Mouse (Mus musculus) layer of hippocampus, adult 18-20 months (tissue): Measurements from ENCODE around the gene Olfr452. TPM values are rescaled to one million over a fixed set of nuclear protein-coding genes. Genes with fewer than 3 reads are reported as not detected.
A peak's percentile ranks its signal among the peaks of the same experiment; 100 is the strongest.

Source experiments
- DNase-seq, 2 experiments: peaks; one replicate each; pipeline ENCODE4 v3.0.0; 2022; ENCODE audit warnings: low spot score in 2 of 2
- long read RNA-seq: library from polyadenylated mRNA; stranded (forward); transcript quantifications from one replicate; pipeline ENCODE4 v2.0.0, GENCODE M21; 2021
- total RNA-seq, 2 experiments: library from RNA; stranded (reverse); gene quantifications; 2 replicates each; pipeline ENCODE4 v1.2.3; 2021

The Olfr452 gene
- not detected for total RNA-seq
- long read RNA-seq, result 0 reads

DNA sequence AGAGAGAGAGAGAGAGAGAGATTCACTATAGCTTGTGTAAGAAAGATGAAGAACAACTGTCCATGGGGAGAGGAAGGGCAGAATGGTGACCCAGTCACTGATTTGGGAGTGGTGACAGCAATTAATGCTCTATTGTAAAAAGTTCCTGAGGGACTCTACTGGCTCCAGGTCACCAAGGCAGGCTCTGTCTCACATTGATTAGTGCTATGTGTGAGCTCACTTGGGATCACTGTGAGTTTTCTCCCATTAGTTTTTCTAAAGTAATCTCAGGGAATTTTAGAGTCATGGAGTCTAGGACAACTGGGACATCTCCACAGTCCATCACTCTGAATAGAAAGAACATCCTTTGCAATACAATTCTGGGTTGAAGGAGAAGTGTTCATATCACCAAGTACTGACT, at the start of gene Olfr452:
Olfr452 (plus strand) TSS at position 301 of the 400 bp plus-strand sequence.
- DNase-seq, result no peak

DNA sequence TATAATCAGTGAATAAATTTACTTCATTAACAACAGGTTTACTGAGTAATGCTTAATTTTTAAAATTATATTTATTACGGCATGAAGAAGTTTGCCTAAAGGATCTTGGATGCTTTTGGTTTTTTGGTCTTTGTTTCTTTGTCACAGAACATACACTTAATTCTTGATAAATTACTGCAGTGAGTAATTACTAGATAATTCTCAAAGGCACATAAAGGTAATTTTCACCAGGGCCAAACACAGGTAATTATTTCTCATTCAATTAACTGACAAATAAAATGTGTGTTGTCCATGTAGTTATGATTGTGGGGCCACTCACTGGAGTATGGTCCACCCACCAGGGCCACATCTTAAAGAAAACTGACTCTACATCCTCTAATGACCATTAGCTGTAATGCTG, 45.8 kb upstream of the Olfr452 start, which contains the start of gene Olfr453:
Olfr453 (plus strand) TSS at position 301 of the 400 bp plus-strand sequence.
- no peak for DNase-seq

DNA sequence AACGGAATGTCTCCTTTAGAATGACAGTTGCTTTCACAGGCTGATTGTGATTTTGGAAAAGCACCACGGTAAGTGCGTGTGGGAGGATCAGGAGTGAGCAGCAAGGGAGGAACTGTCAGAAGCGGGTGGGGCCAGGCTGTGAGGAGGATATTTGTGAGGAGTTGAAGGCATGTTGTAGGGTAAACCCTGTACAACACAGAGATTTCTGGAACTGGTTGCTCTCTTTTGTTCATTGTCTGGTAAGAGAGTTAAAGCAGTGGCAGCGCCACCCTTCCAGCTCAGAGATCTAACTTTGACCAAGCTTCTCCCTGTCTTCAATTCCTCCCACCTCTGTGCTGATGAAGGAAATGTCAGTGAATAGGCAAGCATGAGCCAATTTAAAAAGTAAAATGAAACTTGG, 42.6 kb upstream of the Olfr452 start:
- DNase-seq, result peak in 1 of 2 experiments; percentile 1

- DNase-seq, result no peak
Observed at GRCm38 (mm10) chr6:42747846-42748245, 37.0 kb upstream of the Olfr452 start.

GRCm38 (mm10) chr6:42756104-42756503, 28.8 kb upstream of the Olfr452 start, which contains the start of gene Olfr38:
Gene Olfr38, plus strand, starts transcription at chr6:42756404.
- no peak for DNase-seq

- no peak for DNase-seq
Observed at GRCm38 (mm10) chr6:42777066-42777465, 7.8 kb upstream of the Olfr452 start.

DNA sequence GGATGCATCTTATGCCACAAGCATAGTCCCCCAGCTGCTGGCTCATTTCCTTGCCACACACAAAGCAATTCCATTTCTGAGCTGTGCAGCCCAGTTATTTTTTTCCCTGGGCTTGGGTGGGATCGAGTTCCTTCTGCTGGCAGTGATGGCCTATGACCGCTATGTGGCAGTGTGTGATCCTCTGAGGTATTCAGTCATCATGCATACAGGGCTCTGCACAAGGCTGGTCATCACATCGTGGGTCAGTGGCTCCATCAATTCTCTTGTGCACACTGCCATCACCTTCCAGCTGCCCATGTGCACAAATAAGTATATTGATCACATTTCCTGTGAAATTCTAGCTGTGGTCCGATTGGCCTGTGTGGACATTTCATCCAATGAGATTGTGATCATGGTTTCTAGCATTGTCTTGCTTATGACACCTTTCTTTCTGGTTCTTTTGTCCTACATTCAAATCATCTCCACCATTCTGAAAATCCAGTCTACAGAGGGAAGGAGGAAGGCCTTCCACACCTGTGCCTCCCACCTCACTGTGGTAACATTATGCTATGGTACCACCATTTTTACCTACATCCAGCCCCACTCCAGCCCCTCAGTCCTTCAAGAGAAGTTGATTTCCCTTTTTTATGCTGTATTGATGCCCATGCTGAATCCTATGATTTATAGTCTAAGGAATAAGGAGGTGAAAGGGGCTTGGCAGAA, 5.5 kb downstream of the Olfr452 start:
- DNase-seq, result no peak

GRCm38 (mm10) chr6:42790949-42791556, 6.2 kb downstream of the Olfr452 start:
- no peak for DNase-seq

DNA sequence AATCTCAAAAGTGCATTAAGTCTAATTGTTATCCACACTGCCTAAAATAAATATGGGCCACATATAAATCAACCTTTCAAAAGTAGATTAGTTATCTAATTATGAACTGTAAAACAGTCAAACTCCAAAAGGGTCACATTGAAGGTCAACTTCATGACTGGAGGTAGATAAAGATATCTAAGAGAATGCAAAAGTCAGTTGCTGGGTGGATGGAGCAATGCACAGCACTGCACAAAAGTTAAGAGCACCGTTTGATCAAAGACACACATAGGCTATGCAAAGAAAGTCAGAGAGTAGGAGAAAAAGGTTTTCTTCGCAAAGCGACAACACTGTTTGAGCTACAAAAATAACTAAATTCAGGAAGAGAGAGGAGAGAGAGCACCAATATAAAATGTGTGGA, 10.1 kb downstream of the Olfr452 start:
- no peak for DNase-seq

DNA sequence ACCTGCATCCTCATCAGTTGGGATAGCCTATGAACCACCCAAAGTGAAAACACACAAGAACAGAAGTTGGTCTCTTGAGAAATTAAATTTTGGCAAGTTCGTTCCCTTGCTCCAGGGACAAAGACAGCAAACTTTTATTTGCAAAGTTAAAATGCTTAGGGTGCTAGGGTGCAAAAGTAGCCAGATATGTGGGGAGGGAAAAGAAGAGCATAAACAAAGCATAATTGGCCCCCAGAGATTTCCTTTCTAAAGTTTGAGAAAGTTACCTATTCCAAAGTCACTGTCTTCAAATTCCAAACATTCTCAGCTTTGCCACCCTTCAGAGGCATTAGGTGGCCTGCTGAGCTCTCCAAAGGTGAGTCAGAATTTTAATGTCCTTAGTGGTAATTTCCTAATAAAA, 26.7 kb downstream of the Olfr452 start, which contains the start of gene Olfr450:
Olfr450 (plus strand) TSS at position 301 of the 400 bp plus-strand sequence.
- no peak for DNase-seq

GRCm38 (mm10) chr6:42834084-42834483, 49.2 kb downstream of the Olfr452 start, which contains the start of gene Olfr449:
Gene Olfr449, plus strand, starts transcription at chr6:42834384.
- DNase-seq, result no peak

Other genes starting within 250 kb of the Olfr452 start
- gene Olfr455, start 237.5 kb upstream of the Olfr452 start, total RNA-seq, result not detected
- gene Tcaf3, start 187.4 kb upstream of the Olfr452 start, total RNA-seq, result not detected
- gene Tcaf2, start 139.8 kb upstream of the Olfr452 start, total RNA-seq, result under 1 TPM; 0.50 to 0.61 TPM
- gene Tcaf1, start 75.0 kb upstream of the Olfr452 start, total RNA-seq, result 100 to 1,000 TPM; 205 to 214 TPM
- not detected for gene Olfr453, start 45.7 kb upstream of the Olfr452 start, total RNA-seq
- gene Olfr38, start 28.7 kb upstream of the Olfr452 start, total RNA-seq, result not detected
- gene Olfr450, start 26.8 kb downstream of the Olfr452 start, total RNA-seq, result not detected
- gene Olfr449, start 49.3 kb downstream of the Olfr452 start, total RNA-seq, result not detected
- gene Olfr448, start 105.3 kb downstream of the Olfr452 start, total RNA-seq, result not detected
- gene Olfr447, start 123.8 kb downstream of the Olfr452 start, total RNA-seq, result not detected
- not detected for gene Olfr446, start 136.3 kb downstream of the Olfr452 start, total RNA-seq
- not detected for gene Olfr444, start 164.0 kb downstream of the Olfr452 start, total RNA-seq